Mouse (Mus musculus) myocyte (in vitro differentiated cells): ENCODE data around the gene Inafm2. TPM values are rescaled to one million over a fixed set of nuclear protein-coding genes. Genes with fewer than 3 reads are reported as not detected.

Source experiments
- H3K27me3 ChIP-seq: one replicate; pipeline ENCODE4 v1.6.1; 2011; ENCODE audit not compliant: control insufficient read depth, insufficient read depth, insufficient read length
- H3K36me3 ChIP-seq: one replicate; pipeline ENCODE4 v1.6.1; 2011; ENCODE audit not compliant: control insufficient read depth, insufficient read depth
- H3K4me2 ChIP-seq: one replicate; pipeline ENCODE4 v1.6.1; 2011; ENCODE audit warnings: low read depth, control low read depth
- H3K4me3 ChIP-seq: one replicate; pipeline ENCODE4 v1.5.1; 2011; ENCODE audit warnings: mild to moderate bottlenecking, control low read depth, moderate library complexity
- H3K79me2 ChIP-seq: one replicate; pipeline ENCODE4 v1.6.1; 2011; ENCODE audit not compliant: control insufficient read depth, insufficient read depth
- H3ac ChIP-seq: one replicate; pipeline ENCODE4 v1.6.1; 2011; ENCODE audit not compliant: control insufficient read depth, insufficient read length
- CEBPB ChIP-seq: IDR thresholded peaks from 2 replicates; pipeline ENCODE4 v1.6.1; 2011; ENCODE audit warnings: mild to moderate bottlenecking, moderate library complexity; ENCODE audit not compliant: poor library complexity, insufficient read depth, severe bottlenecking
- E2F4 ChIP-seq: IDR thresholded peaks from one replicate; pipeline ENCODE4 v1.6.1; 2011; ENCODE audit warnings: mild to moderate bottlenecking, control low read depth, moderate library complexity; ENCODE audit not compliant: insufficient read depth
- MAX ChIP-seq: IDR thresholded peaks from one replicate; pipeline ENCODE4 v1.6.1; 2011; ENCODE audit warnings: low read depth, mild to moderate bottlenecking, control low read depth
- MYOD1 ChIP-seq, 3 experiments: IDR thresholded peaks; one replicate each; pipeline ENCODE4 v1.6.1; 2011; ENCODE audit warnings: control low read depth in 2 of 3, low read depth in 2 of 3, mild to moderate bottlenecking in 2 of 3, moderate library complexity in 1 of 3; ENCODE audit not compliant: insufficient read length in 2 of 3, control insufficient read depth in 1 of 3
- MYOG ChIP-seq, 3 experiments: IDR thresholded peaks; one replicate each; pipeline ENCODE4 v1.6.1; 2011; ENCODE audit warnings: control low read depth in 2 of 3, low read depth in 2 of 3, mild to moderate bottlenecking in 2 of 3; ENCODE audit not compliant: insufficient read length in 2 of 3, control insufficient read depth in 1 of 3, insufficient read depth in 1 of 3
- POLR2A ChIP-seq: IDR thresholded peaks from one replicate; pipeline ENCODE4 v1.6.1; 2011; ENCODE audit warnings: low read depth, mild to moderate bottlenecking, control low read depth, moderate library complexity; ENCODE audit not compliant: insufficient read length
- POLR2AphosphoS2 ChIP-seq: IDR thresholded peaks from one replicate; pipeline ENCODE4 v1.6.1; 2011; ENCODE audit warnings: low read depth, control low read depth; ENCODE audit not compliant: insufficient read length
- REST ChIP-seq: IDR thresholded peaks from one replicate; pipeline ENCODE4 v1.6.1; 2011; ENCODE audit warnings: mild to moderate bottlenecking, control low read depth, moderate library complexity; ENCODE audit not compliant: insufficient read depth, insufficient read length
- SRF ChIP-seq: IDR thresholded peaks from one replicate; pipeline ENCODE4 v1.6.1; 2011; ENCODE audit warnings: low read depth; ENCODE audit not compliant: control insufficient read depth, insufficient read length
- TCF12 ChIP-seq: IDR thresholded peaks from one replicate; pipeline ENCODE4 v1.6.1; 2011; ENCODE audit warnings: mild to moderate bottlenecking, control low read depth; ENCODE audit not compliant: poor library complexity, insufficient read depth, severe bottlenecking
- TCF3 ChIP-seq: IDR thresholded peaks from one replicate; pipeline ENCODE4 v1.6.1; 2011; ENCODE audit warnings: low read depth, control low read depth; ENCODE audit not compliant: insufficient read length
- USF1 ChIP-seq: IDR thresholded peaks from one replicate; pipeline ENCODE4 v1.6.1; 2011; ENCODE audit warnings: low read depth, mild to moderate bottlenecking, control low read depth, moderate library complexity
- polyA plus RNA-seq: library from polyadenylated mRNA; unstranded; fragments of >200 nt; fragmentation: generic; extraction: Trizol; gene quantifications from one replicate; pipeline ENCODE4 v1.2.1, GENCODE M21; 2012; ENCODE audit warnings: missing spikeins

The Inafm2 gene
- polyA plus RNA-seq, 1 experiment, result 10.5 TPM

GRCm38 (mm10) chr2:118730622-118730915 lies 15.0 kb upstream of the Inafm2 start:
- peak in 2 of 3 experiments; percentile 60 to 66 for TF ChIP-seq MYOD1 (IDR thresholded peaks at IDR 0.05; ENCODE audit: control insufficient read depth in 1 of 3, insufficient read length in 2 of 3, low read depth in 2 of 3)
- TF ChIP-seq E2F4, result no peak
- no peak for TF ChIP-seq MAX
- TF ChIP-seq TCF12, result no peak
- peak in 2 of 3 experiments; percentile 15 to 73 for TF ChIP-seq MYOG (IDR thresholded peaks at IDR 0.05; ENCODE audit: control insufficient read depth in 1 of 3, insufficient read depth in 1 of 3, insufficient read length in 2 of 3, low read depth in 2 of 3)
- no peak for TF ChIP-seq TCF3
- no peak for TF ChIP-seq REST
- Histone ChIP-seq H3K27me3 (peaks cover 32% of the 10 kb centered on the region), H3ac (no peak overlapping the region), H3K4me3 (no peak overlapping the region), H3K4me2 (no peak overlapping the region), H3K79me2 (no peaks in the 10 kb centered on the region), H3K36me3 (no peaks in the 10 kb centered on the region)

- Histone ChIP-seq H3K4me3 (no peak overlapping the region), H3K36me3 (no peaks in the 10 kb centered on the region), H3K79me2 (no peaks in the 10 kb centered on the region), H3K27me3 (peaks cover 24% of the 10 kb centered on the region), H3ac (no peak overlapping the region), H3K4me2 (no peak overlapping the region)
- TF ChIP-seq POLR2A, result no peak
- no peak for TF ChIP-seq USF1
- TF ChIP-seq REST, result no peak
- TF ChIP-seq TCF12, result no peak
- no peak for TF ChIP-seq MAX
- no peak for TF ChIP-seq SRF
- no peak for TF ChIP-seq E2F4
- TF ChIP-seq MYOD1 (IDR thresholded peaks at IDR 0.05; ENCODE audit: control insufficient read depth in 1 of 3, insufficient read length in 2 of 3, low read depth in 2 of 3), result no peak
- TF ChIP-seq CEBPB, result no peak
- no peak for TF ChIP-seq TCF3
- TF ChIP-seq MYOG (IDR thresholded peaks at IDR 0.05; ENCODE audit: control insufficient read depth in 1 of 3, insufficient read depth in 1 of 3, insufficient read length in 2 of 3, low read depth in 2 of 3), result no peak
- TF ChIP-seq POLR2AphosphoS2, result no peak
These were observed 13.6 kb upstream of the Inafm2 start for GRCm38 (mm10) chr2:118731981-118732380.

- peaks cover 17% of the 10 kb centered on the region for H3K27me3 ChIP-seq
- no peak overlapping the region for H3K4me3 ChIP-seq
- no peak overlapping the region for H3ac ChIP-seq
- no peaks in the 10 kb centered on the region for H3K79me2 ChIP-seq
- H3K4me2 ChIP-seq, result no peak overlapping the region
- TF ChIP-seq MYOD1 (IDR thresholded peaks at IDR 0.05; ENCODE audit: control insufficient read depth in 1 of 3, insufficient read length in 2 of 3, low read depth in 2 of 3) (no peak), MYOG (IDR thresholded peaks at IDR 0.05; ENCODE audit: control insufficient read depth in 1 of 3, insufficient read depth in 1 of 3, insufficient read length in 2 of 3, low read depth in 2 of 3) (no peak), SRF (no peak), TCF12 (no peak), REST (no peak), MAX (no peak), E2F4 (no peak), TCF3 (no peak), USF1 (no peak), CEBPB (no peak), POLR2AphosphoS2 (no peak), POLR2A (no peak)
- no peaks in the 10 kb centered on the region for H3K36me3 ChIP-seq
These were observed 12.2 kb upstream of the Inafm2 start for GRCm38 (mm10) chr2:118733341-118733740.

- H3K27me3 ChIP-seq, result peaks cover 6% of the 10 kb centered on the region
- TF ChIP-seq MYOD1 (IDR thresholded peaks at IDR 0.05; ENCODE audit: control insufficient read depth in 1 of 3, insufficient read length in 2 of 3, low read depth in 2 of 3), result peak in 1 of 3 experiments; percentile 2
- TF ChIP-seq REST, result no peak
- no peaks in the 10 kb centered on the region for H3K36me3 ChIP-seq
- H3K4me2 ChIP-seq, result no peak overlapping the region
- H3ac ChIP-seq, result no peak overlapping the region
- H3K79me2 ChIP-seq, result no peaks in the 10 kb centered on the region
- no peak overlapping the region for H3K4me3 ChIP-seq
These were observed 5.2 kb upstream of the Inafm2 start for GRCm38 (mm10) chr2:118740341-118740740.

- TF ChIP-seq SRF (no peak), MAX (no peak), MYOG (IDR thresholded peaks at IDR 0.05; ENCODE audit: control insufficient read depth in 1 of 3, insufficient read depth in 1 of 3, insufficient read length in 2 of 3, low read depth in 2 of 3) (peak in 1 of 3 experiments; percentile 43), USF1 (no peak), CEBPB (no peak), POLR2A (no peak)
- Histone ChIP-seq H3K27me3 (peaks cover under 1% of the 10 kb centered on the region), H3K4me2 (no peak overlapping the region), H3K4me3 (no peak overlapping the region), H3K36me3 (no peaks in the 10 kb centered on the region), H3ac (no peak overlapping the region), H3K79me2 (no peaks in the 10 kb centered on the region)
These were observed 4.4 kb upstream of the Inafm2 start for GRCm38 (mm10) chr2:118741183-118741582.
